Mouse (Mus musculus) hindbrain, embryonic 13.5 days (tissue): ENCODE results near the gene Lgals8. TPM values are rescaled to one million over a fixed set of nuclear protein-coding genes. Genes with fewer than 3 reads are reported as not detected.

Experiments
- polyA plus RNA-seq: library from polyadenylated mRNA; unstranded; fragments of >200 nt; fragmentation: Nextera tagmentation; extraction: Ambion mirVana; gene quantifications from 2 replicates; pipeline ENCODE4 v1.2.1, GENCODE M21; 2015

Gene Lgals8
- polyA plus RNA-seq, 1 experiment from 2014 or later: 20.0 TPM

Other genes starting within 250 kb of the Lgals8 start
- 5.0 and 5.5 TPM in 2 replicates for gene Mtr, start 206.8 kb downstream of the Lgals8 start, polyA plus RNA-seq
- 3.5 and 5.5 TPM in 2 replicates for gene Actn2, start 124.2 kb downstream of the Lgals8 start, polyA plus RNA-seq
- gene Heatr1, start 69.9 kb downstream of the Lgals8 start, polyA plus RNA-seq: 12.5 and 12.8 TPM in 2 replicates
- 0.93 and 1.6 TPM in 2 replicates for gene Edaradd, start 55.5 kb upstream of the Lgals8 start, polyA plus RNA-seq
- gene Ero1lb, start 100.9 kb upstream of the Lgals8 start, polyA plus RNA-seq: 15.1 and 16.2 TPM in 2 replicates